Mouse (Mus musculus) brain, embryonic 14.5 days (tissue): ENCODE measurements around the gene Atrnl1.

Experiments used
- CTCF ChIP-seq: fragments of 200-500 bp; IDR thresholded peaks from 2 replicates; pipeline ENCODE4 v1.5.1; 2012; ENCODE audit warnings: inconsistent platforms, mild to moderate bottlenecking, moderate library complexity, borderline replicate concordance; ENCODE audit not compliant: insufficient read depth, insufficient read length; ENCODE audit errors: extremely low read depth
- POLR2A ChIP-seq: fragments of 200-500 bp; IDR thresholded peaks from 2 replicates; pipeline ENCODE4 v1.6.1; 2012; ENCODE audit warnings: mild to moderate bottlenecking, inconsistent platforms, borderline replicate concordance; ENCODE audit not compliant: poor library complexity, insufficient read depth, insufficient read length, severe bottlenecking; ENCODE audit errors: extremely low read depth

GRCm38 (mm10) chr19:58091911-58092310 lies 481.1 kb downstream of the Atrnl1 start:
- no peak for TF ChIP-seq CTCF
- TF ChIP-seq POLR2A = no peak
